Mouse (Mus musculus): ENCODE measurements around the gene Hpd. TPM values are rescaled to one million over a fixed set of nuclear protein-coding genes. Genes with fewer than 3 reads are reported as not detected.

Gene Hpd
- polyA plus RNA-seq, 1 experiment from 2014 or later: not detected

- peaks cover 66% of the 10 kb centered on the region for H3K36me3 ChIP-seq
- no peak overlapping the region for H3K27ac ChIP-seq
- no peaks in the 10 kb centered on the region for H3K27me3 ChIP-seq
- no peak overlapping the region for H3K4me2 ChIP-seq
- no peak for ATAC-seq (ENCODE audit: low FRiP score)
- H3K9me3 ChIP-seq: no peaks in the 10 kb centered on the region
- H3K4me3 ChIP-seq: no peak overlapping the region
- peak overlapping the region; percentile 39; the same call in 1 of the 2 replicates for H3K9ac ChIP-seq
- H3K4me1 ChIP-seq (replicated peaks): peaks cover 30% of the 10 kb centered on the region
- 64% methylated on average over 10 of the region's 10 CpGs for WGBS
Observed at GRCm38 (mm10) chr5:123128426-123129169, 53.9 kb downstream of the Hpd start.

DNA sequence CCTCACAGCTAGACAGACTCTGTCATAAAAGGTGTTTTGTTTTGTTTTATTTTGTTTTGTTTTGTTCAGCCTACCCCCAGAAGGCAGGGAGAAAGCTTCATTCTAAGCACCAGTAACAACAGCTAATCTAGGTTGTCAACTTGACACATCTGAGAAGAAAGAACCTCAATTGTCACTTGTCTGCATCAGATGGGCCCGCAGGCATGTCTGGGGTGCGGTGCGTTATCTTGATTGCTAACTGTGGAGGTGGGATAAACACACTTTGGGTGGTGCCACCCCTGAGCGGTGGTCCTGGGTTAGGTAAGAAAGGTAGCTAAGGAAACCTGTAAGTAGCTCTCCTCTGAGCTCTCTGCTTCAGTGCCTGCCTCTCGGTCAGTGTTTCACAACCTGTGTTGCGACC lies 55.5 kb downstream of the Hpd start:
- H3K9ac ChIP-seq: no peak overlapping the region
- ATAC-seq (ENCODE audit: low FRiP score): no peak
- no peak overlapping the region for H3K4me3 ChIP-seq
- peaks cover 74% of the 10 kb centered on the region for H3K36me3 ChIP-seq
- no peak overlapping the region for H3K27ac ChIP-seq
- H3K4me1 ChIP-seq (replicated peaks): peaks cover 14% of the 10 kb centered on the region
- H3K9me3 ChIP-seq: no peaks in the 10 kb centered on the region
- WGBS: 78% methylated on average over 6 of the region's 6 CpGs
- H3K27me3 ChIP-seq: no peaks in the 10 kb centered on the region
- H3K4me2 ChIP-seq: no peak overlapping the region

DNA sequence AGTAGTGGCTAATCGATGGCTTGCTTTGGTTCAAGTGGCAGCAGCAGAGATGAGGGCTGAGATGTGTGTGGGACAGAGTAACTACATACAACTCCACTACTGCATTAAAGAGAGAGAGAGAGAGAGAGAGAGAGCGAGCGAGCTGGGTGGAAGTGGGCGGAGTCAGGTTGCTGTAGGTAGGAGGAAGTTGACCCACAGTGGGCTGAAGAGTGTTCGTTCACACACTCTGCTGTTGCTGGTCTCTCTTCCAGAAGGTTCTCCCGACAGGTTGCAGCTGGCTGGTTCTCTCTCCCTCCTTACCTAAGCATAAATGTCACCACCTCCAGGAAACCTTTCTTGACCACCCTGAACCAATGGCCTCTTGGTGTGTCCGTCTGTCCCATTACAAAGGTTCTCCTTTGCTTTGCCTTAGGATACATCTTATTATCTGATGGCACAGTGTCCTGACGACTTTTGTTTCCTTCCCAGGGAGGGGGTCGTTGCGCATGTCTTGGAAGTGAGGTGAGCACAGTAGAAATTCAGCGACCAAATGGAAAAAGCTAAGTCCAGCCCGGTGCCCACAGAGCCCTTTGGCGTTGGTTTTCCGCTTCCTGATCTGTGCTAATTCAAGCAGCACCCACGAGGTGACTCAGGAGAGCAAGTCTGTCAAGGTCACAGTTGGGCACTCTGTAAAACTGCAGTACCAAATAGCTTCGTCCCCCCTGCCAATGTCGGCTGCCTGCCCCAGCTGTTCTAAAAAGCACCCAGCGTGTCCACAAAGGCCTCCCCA lies 56.7 kb downstream of the Hpd start:
- no peak overlapping the region for H3K9ac ChIP-seq
- peaks cover 74% of the 10 kb centered on the region for H3K36me3 ChIP-seq
- no peaks in the 10 kb centered on the region for H3K9me3 ChIP-seq
- H3K4me3 ChIP-seq: no peak overlapping the region
- H3K4me2 ChIP-seq: no peak overlapping the region
- no peak overlapping the region for H3K27ac ChIP-seq
- WGBS: 88% methylated on average over 18 of the region's 18 CpGs
- no peak for ATAC-seq (ENCODE audit: low FRiP score)
- 0 out of 2 replicates have a peak, but pooled peaks cover 10% of the 10 kb centered on the region for H3K4me1 ChIP-seq (replicated peaks)
- H3K27me3 ChIP-seq: no peaks in the 10 kb centered on the region

- H3K9me3 ChIP-seq: no peaks in the 10 kb centered on the region
- no peak overlapping the region for H3K27ac ChIP-seq
- H3K36me3 ChIP-seq: peaks cover 67% of the 10 kb centered on the region
Observed at GRCm38 (mm10) chr5:123125105-123125504, 57.4 kb downstream of the Hpd start.

GRCm38 (mm10) chr5:123122181-123122580 lies 60.3 kb downstream of the Hpd start:
- no peak overlapping the region for H3K27ac ChIP-seq
- ATAC-seq (ENCODE audit: low FRiP score): no peak
- no peak overlapping the region for H3K4me3 ChIP-seq
- no peak overlapping the region for H3K9ac ChIP-seq
- H3K4me1 ChIP-seq (replicated peaks): 0 out of 2 replicates have a peak, but pooled peaks cover 12% of the 10 kb centered on the region
- WGBS: 91% methylated on average over 4 of the region's 4 CpGs
- no peak overlapping the region for H3K4me2 ChIP-seq
- H3K36me3 ChIP-seq: peaks cover 45% of the 10 kb centered on the region
- no peaks in the 10 kb centered on the region for H3K9me3 ChIP-seq
- no peaks in the 10 kb centered on the region for H3K27me3 ChIP-seq

More at GRCm38 (mm10) chr5:123125105-123125504, 57.4 kb downstream of the Hpd start:
- H3K27me3 ChIP-seq: no peaks in the 10 kb centered on the region
- no peak for ATAC-seq (ENCODE audit: low FRiP score)
- 88% methylated on average over 6 of the region's 6 CpGs for WGBS
- no peak overlapping the region for H3K9ac ChIP-seq
- H3K4me1 ChIP-seq (replicated peaks): 0 out of 2 replicates have a peak, but pooled peaks cover 17% of the 10 kb centered on the region
- no peak overlapping the region for H3K4me2 ChIP-seq
- no peak overlapping the region for H3K4me3 ChIP-seq

Other genes with a start within 250 kb of the Hpd start
- gene Kdm2b, start 192.9 kb downstream of the Hpd start, polyA plus RNA-seq (2015; fragmentation: Nextera tagmentation; extraction: Ambion mirVana): 101 and 104 TPM in 2 replicates
- 11.8 and 12.3 TPM in 2 replicates for gene Orai1, start 167.7 kb downstream of the Hpd start, polyA plus RNA-seq (2015; fragmentation: Nextera tagmentation; extraction: Ambion mirVana)
- 0.65 and 1.5 TPM in 2 replicates for gene Morn3, start 135.7 kb downstream of the Hpd start, polyA plus RNA-seq (2015; fragmentation: Nextera tagmentation; extraction: Ambion mirVana)
- 18.0 and 18.6 TPM in 2 replicates for gene Tmem120b, start 114.3 kb downstream of the Hpd start, polyA plus RNA-seq (2015; fragmentation: Nextera tagmentation; extraction: Ambion mirVana)
- 5.1 and 5.8 TPM in 2 replicates for gene Rhof, start 50.0 kb downstream of the Hpd start, polyA plus RNA-seq (2015; fragmentation: Nextera tagmentation; extraction: Ambion mirVana)
- gene Setd1b, start 40.5 kb downstream of the Hpd start, polyA plus RNA-seq (2015; fragmentation: Nextera tagmentation; extraction: Ambion mirVana): 12.9 and 13.1 TPM in 2 replicates
- 76.0 and 79.3 TPM in 2 replicates for gene Psmd9, start 13.3 kb downstream of the Hpd start, polyA plus RNA-seq (2015; fragmentation: Nextera tagmentation; extraction: Ambion mirVana)
- 1.9 and 2.4 TPM in 2 replicates for gene Wdr66, start 69.4 kb upstream of the Hpd start, polyA plus RNA-seq (2015; fragmentation: Nextera tagmentation; extraction: Ambion mirVana)
- gene Bcl7a, start 161.1 kb upstream of the Hpd start, polyA plus RNA-seq (2015; fragmentation: Nextera tagmentation; extraction: Ambion mirVana): 47.1 and 48.6 TPM in 2 replicates
- gene Mlxip, start 212.1 kb upstream of the Hpd start, polyA plus RNA-seq (2015; fragmentation: Nextera tagmentation; extraction: Ambion mirVana): 18.4 and 19.5 TPM in 2 replicates

Measured in hindbrain, embryonic 13.5 days (tissue).